Mouse (Mus musculus): ENCODE data around the gene Rab6b.

DNA sequence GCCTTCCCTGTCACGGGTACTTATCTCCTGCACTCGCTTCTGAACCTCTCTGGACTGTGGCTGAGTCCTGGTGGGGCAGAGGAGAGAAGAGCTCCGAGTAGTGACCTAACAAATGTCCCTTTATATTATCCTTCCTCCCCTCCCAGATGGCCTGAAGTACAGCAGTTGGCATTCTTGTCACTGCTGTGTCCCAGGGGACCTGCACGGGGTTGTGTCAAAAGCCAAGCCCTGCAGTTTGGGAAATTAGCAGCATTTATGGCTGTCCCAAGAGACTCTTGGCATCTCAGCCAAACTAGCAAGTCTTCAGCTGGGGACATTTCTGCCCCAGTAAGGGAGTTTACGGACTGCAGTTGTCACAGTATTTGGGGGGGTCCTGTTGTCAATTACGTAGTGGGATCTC, 27.9 kb downstream of the Rab6b start:
- TF ChIP-seq CTCF (conservative IDR thresholded peaks at IDR 0.05; ENCODE audit: low read length) (no peak), NANOG (IDR thresholded peaks at IDR 0.05; ENCODE audit: borderline replicate concordance, low read length) (no peak), POU5F1 (IDR thresholded peaks at IDR 0.05; ENCODE audit: borderline replicate concordance, low read length) (no peak)
